Mouse (Mus musculus) lung, adult 2 months (tissue): Measurements from ENCODE around the gene Gna13.

Source experiments
- CTCF ChIP-seq: fragments of 200-500 bp; IDR thresholded peaks from 2 replicates; pipeline ENCODE4 v1.5.1; 2011; ENCODE audit warnings: mild to moderate bottlenecking, low read length, control low read depth; ENCODE audit not compliant: insufficient read depth
- POLR2A ChIP-seq: fragments of 200-500 bp; IDR thresholded peaks from 2 replicates; pipeline ENCODE4 v1.6.1; 2011; ENCODE audit warnings: low read depth, mild to moderate bottlenecking, control low read depth, low read length, borderline replicate concordance; ENCODE audit errors: extremely low read depth

DNA sequence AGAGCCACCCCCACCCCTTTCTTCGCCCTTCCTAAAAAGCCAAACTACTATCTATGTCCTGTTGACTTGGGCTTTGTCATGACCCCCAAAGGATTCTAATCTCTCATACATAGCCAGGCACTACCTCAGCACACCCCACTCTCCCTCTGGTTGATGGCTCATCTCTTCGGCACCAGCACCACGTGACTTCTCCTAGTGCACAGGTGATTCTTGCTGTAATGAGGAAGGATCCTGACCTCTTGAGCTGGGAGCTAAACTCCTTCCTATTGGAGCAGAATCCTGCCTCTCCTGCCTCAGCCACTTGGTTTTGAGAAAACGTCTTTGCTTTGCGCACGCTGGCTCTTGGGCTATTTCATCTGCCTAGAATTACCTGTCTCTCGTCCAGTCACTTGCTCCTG lies 12.3 kb upstream of the Gna13 start:
- TF ChIP-seq POLR2A (no peak), CTCF (no peak)
